Mouse (Mus musculus) kidney, adult 11 months (tissue): Measurements from ENCODE around the gene Ppp1r3d.

Experiments used
- DNase-seq: peaks from one replicate; pipeline ENCODE4 v3.0.0; 2022

The Ppp1r3d gene

GRCm38 (mm10) chr2:178414261-178415149, at the start of gene Ppp1r3d, which contains the start of gene Fam217b:
Gene Ppp1r3d (minus strand): TSS chr2:178414472.
Gene Fam217b (plus strand): TSS chr2:178414524.
- peak; percentile 35 for DNase-seq

GRCm38 (mm10) chr2:178460353-178460752, 46.1 kb upstream of the Ppp1r3d start:
- no peak for DNase-seq

- DNase-seq = no peak
These were observed 43.1 kb upstream of the Ppp1r3d start for GRCm38 (mm10) chr2:178457414-178457813.

- no peak for DNase-seq
These were observed 40.6 kb upstream of the Ppp1r3d start for GRCm38 (mm10) chr2:178454664-178455516.

GRCm38 (mm10) chr2:178450961-178451360, 36.7 kb upstream of the Ppp1r3d start:
- no peak for DNase-seq

- DNase-seq = no peak
These were observed 36.0 kb upstream of the Ppp1r3d start for GRCm38 (mm10) chr2:178450236-178450635.

- no peak for DNase-seq
These were observed 35.1 kb upstream of the Ppp1r3d start for GRCm38 (mm10) chr2:178449386-178449785.

DNA sequence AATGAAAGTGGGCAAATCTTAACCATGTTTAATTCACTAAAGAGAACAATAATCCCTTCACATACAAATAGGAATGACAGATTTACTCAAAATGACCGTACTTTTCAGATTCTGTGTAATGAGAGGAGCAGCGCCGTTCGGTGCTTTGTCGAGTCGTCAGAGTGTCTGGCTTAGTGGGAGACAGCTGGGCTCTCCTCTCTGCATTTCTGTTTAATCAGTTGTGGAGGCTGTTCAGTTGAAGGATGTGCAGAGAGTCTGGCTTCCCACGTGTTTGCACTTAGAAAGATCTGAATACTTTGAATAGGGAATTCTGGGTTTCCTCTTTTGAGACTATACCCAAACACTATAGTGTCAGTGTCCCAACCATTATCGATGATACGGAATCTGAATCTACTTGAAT, 23.0 kb upstream of the Ppp1r3d start:
- no peak for DNase-seq

DNA sequence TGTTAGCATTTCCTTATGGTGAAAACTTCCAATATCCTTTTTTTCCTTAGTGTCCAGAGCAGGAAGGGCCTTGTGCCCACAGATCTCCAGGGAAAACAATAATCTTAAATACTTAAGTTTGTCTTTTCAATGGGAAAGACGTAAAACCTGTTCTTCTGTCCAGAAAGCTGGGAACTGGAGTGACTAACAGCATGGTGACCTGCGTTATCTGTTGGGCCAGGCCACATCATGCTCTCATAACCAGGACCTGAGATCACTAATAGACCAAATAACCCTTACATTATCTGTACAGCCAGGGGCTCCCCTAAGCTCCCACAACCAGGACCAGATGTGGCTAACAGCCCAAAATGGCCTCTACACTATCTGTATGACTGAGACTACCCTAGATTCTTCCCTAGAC, 19.6 kb upstream of the Ppp1r3d start:
- DNase-seq = no peak

GRCm38 (mm10) chr2:178433495-178433894, 19.2 kb upstream of the Ppp1r3d start:
- DNase-seq = no peak

- DNase-seq = no peak
These were observed 16.0 kb upstream of the Ppp1r3d start, which contains the start of gene Cdh26 for GRCm38 (mm10) chr2:178430231-178430630. Gene Cdh26 (plus strand): TSS chr2:178430531.

GRCm38 (mm10) chr2:178429426-178429825, 15.2 kb upstream of the Ppp1r3d start:
- no peak for DNase-seq

DNA sequence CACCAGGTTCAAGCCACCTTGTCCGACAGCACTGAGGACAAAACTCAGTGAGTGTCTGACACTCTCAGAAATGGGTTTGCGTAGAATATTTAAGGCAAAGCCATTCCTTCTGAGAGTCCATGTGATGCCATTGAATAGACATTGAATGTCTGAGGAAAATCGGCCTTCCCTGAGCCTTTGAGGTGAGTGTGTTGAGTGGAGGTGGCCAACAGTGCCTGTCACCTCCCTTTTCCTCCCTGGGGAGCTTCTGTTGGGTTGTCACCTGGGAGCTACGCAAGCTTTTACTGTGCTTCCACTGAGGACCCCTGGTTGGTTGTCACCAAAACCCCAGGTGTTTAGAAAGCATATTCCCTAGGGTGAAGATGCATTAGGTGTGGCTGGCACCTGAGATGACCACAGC, 14.4 kb upstream of the Ppp1r3d start:
- DNase-seq = no peak

DNA sequence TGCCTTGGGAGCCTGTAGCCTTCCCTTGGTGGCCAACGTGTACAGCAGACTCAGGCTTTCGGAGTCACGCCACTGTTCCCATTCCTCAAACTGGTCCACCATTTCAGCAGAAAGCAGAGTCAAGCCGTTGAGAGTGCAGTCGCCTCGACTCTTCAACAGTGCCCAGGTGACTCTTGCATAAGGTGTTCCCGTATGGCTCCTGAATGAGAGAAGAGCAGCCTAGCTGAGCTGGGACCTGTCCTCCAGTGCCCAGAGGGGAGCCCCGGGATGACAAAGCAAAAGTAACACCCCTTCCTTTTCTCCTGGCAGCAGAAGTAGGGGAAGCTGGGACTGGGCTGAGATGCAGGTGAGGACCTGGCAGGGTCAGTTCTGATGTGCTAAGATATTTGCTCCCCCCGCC, 13.9 kb upstream of the Ppp1r3d start:
- DNase-seq = no peak

DNA sequence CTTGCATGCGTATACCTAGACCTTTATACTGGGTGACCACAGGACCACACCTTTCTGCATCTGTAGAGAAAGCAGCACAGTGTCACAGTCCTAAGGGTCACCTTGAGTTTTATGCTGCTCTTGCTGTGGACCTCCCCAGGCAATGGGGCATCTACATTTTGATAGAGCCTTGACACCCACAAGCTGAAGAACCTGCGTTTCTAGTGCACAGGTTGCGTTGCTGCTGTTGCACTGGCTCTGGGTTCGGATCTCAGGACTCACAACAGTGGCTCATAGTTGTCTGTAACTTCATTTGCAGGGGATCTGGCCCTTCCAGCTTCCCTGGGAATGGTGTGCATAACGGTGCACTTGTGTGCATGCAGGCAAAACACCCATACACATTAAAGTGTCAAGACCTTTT, 12.9 kb upstream of the Ppp1r3d start:
- no peak for DNase-seq

DNA sequence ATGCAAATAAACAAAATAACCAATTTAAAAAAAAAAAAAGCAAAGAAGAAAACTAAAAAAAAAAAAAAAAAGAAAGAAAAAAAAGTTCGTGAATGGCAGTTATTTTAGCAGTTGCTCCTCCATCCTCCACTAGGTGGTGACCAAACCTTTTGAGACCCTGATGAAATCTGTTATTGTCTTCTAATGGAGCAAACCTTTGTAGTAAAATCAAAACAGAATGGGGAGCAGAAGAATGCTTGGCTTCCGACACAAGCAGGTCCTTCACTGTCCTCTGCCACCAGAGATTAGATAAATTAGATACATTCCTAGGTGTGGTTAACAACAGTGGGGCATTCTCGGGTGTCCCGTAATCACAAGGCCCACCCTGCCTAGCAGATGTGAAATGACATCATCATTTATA, 12.0 kb upstream of the Ppp1r3d start:
- peak; percentile 1 for DNase-seq

GRCm38 (mm10) chr2:178423223-178423622, 9.0 kb upstream of the Ppp1r3d start:
- no peak for DNase-seq

DNA sequence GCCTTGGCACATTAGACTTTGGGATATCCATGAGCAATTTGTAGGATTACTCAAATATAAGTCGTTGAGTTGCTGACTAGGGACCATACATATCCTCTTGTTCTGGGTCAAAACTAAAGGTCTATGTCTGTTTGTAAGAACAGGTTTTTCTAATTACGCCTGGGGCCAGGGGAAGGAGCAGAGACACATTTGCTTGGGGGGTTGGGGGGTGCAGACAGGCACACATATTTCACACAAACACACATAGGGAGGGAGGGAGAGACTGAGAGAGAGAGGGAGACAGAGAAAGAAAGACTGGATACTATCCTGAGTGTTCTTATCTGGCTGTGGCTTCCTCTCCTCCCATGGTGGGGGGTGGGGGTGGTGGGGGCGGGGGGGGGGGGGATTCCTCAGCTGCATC, 7.9 kb upstream of the Ppp1r3d start:
- DNase-seq = no peak

DNA sequence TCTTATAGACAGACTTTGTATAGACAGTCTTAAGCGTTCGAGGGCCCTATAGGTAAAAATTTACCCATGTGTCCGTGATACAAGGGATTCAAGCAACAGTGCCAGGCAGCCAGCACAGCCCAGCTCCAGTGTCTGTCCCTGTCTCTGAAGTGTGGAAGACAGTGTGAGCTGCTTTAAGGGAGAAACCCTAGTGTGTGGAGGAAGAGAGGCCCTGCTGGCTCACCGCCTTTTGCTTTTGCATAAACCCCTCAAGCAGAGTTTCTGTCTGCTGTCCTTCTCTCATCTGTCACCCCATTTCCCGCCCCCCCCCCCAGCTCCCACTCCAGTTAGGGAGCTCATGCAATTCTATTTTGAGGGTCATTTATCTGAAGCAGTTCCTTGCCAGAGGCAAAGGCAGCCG, 7.3 kb upstream of the Ppp1r3d start:
- DNase-seq = no peak

DNA sequence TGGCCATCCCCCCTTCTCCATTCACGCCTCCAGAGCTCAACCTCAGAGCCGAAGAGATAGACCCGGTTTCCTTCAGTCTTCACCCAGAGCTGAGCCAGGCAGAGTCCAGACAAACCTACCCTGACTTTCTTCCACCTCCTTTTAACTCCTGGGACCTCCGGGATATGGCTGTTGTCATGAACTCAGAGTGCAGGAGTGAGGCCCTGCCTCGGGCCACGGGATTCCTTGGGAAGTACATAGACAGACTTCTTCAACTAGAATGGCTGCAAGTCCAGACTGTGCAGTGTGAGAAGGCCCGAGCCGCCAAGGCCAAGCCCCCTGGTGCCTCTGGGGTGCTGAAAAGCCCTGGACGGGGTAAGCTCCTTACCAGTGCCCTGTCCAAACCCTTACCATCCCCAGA, 6.3 kb upstream of the Ppp1r3d start:
- DNase-seq = no peak

- no peak for DNase-seq
These were observed 2.7 kb upstream of the Ppp1r3d start for GRCm38 (mm10) chr2:178416970-178417369.

- DNase-seq = no peak
These were observed 2.2 kb upstream of the Ppp1r3d start for GRCm38 (mm10) chr2:178416427-178416826.

- no peak for DNase-seq
These were observed 827 bp upstream of the Ppp1r3d start for GRCm38 (mm10) chr2:178415150-178415448.
